Mouse (Mus musculus) embryo, embryonic 9.5 days (tissue): ENCODE data around the gene Efs.
"Not testable (repeated sequence)": the region's sequence is repeated elsewhere in the genome, so short reads cannot be mapped to it uniquely, and the experiment has no call there.

ENCODE experiments used
- DNase-seq: peaks from one replicate; pipeline ENCODE4 v3.0.0-alpha.2; 2017; ENCODE audit errors: extremely low spot score

Efs gene

GRCm38 (mm10) chr14:54925349-54926342 lies at the start of gene Efs:
Efs (minus strand) TSS chr14:54926126.
- peak; percentile 73 for DNase-seq

- DNase-seq: no peak
These were observed 48.3 kb upstream of the Efs start for GRCm38 (mm10) chr14:54974068-54974791.

GRCm38 (mm10) chr14:54972786-54973185 lies 46.9 kb upstream of the Efs start:
- not testable (repeated sequence) for DNase-seq

- no peak for DNase-seq
These were observed 42.4 kb upstream of the Efs start for GRCm38 (mm10) chr14:54968344-54968743.

GRCm38 (mm10) chr14:54967874-54968273 lies 41.9 kb upstream of the Efs start:
- no peak for DNase-seq

- DNase-seq: no peak
These were observed 40.5 kb upstream of the Efs start, which contains the start of gene Myh6 for GRCm38 (mm10) chr14:54966320-54966977. Myh6 (minus strand) TSS chr14:54966927.

- no peak for DNase-seq
These were observed 39.7 kb upstream of the Efs start for GRCm38 (mm10) chr14:54965631-54966030.

GRCm38 (mm10) chr14:54965044-54965443 lies 39.1 kb upstream of the Efs start:
- no peak for DNase-seq

GRCm38 (mm10) chr14:54963727-54964126 lies 37.8 kb upstream of the Efs start:
- DNase-seq: no peak

- DNase-seq: no peak
These were observed 36.8 kb upstream of the Efs start for GRCm38 (mm10) chr14:54962714-54963113.

- DNase-seq: no peak
These were observed 35.6 kb upstream of the Efs start for GRCm38 (mm10) chr14:54961487-54961886.

- DNase-seq: no peak
These were observed 34.8 kb upstream of the Efs start for GRCm38 (mm10) chr14:54960769-54961168.

GRCm38 (mm10) chr14:54959853-54960613 lies 34.1 kb upstream of the Efs start:
- not testable (repeated sequence) for DNase-seq

- DNase-seq: no peak
These were observed 33.3 kb upstream of the Efs start for GRCm38 (mm10) chr14:54959197-54959596.

- DNase-seq: no peak
These were observed 32.6 kb upstream of the Efs start for GRCm38 (mm10) chr14:54958503-54958902.

GRCm38 (mm10) chr14:54956533-54956932 lies 30.6 kb upstream of the Efs start:
- DNase-seq: no peak

GRCm38 (mm10) chr14:54955481-54955880 lies 29.6 kb upstream of the Efs start:
- DNase-seq: no peak

GRCm38 (mm10) chr14:54954474-54954873 lies 28.5 kb upstream of the Efs start:
- no peak for DNase-seq

- no peak for DNase-seq
These were observed 27.8 kb upstream of the Efs start for GRCm38 (mm10) chr14:54953664-54954206.

- no peak for DNase-seq
These were observed 25.7 kb upstream of the Efs start for GRCm38 (mm10) chr14:54951587-54951986.

- DNase-seq: no peak
These were observed 24.6 kb upstream of the Efs start for GRCm38 (mm10) chr14:54950493-54950892.
